ENCODE assay signal across 14 mouse cellular contexts in genomic region chr5:38062709-38063108, GRCm38 (mm10). TPM values are rescaled to one million over a fixed set of nuclear protein-coding genes. Genes with fewer than 3 reads are reported as not detected.
DNase-seq lines count a peak whose midpoint lies in the region; ATAC-seq and TF ChIP-seq lines count a peak whose summit lies in the region.
"Had no signal": no experiment of that assay in that cellular context is flagged by ENCODE, and none has a peak within 500 bp of the region (broad histone marks: within the 10 kb centered on the region; RNA-seq: fewer than 3 reads in every experiment).

No protein-coding gene starts in this region.

- 24% methylated on average over 5 of the region's 5 CpGs for WGBS in lung, postnatal 0 days

- no peak overlapping the region for H3K27ac ChIP-seq in lung, postnatal 0 days (ENCODE audit: low read length)
- H3K27ac ChIP-seq: midbrain, embryonic 10.5 days; stomach, embryonic 15.5 days had no signal

- 0 out of 2 replicates have a peak, but pooled peaks have one; percentile 29 for ATAC-seq in frontal cortex, adult (ENCODE audit: low TSS enrichment)
- no peak for ATAC-seq in lung, postnatal 0 days

- TF ChIP-seq CTCF in lung, postnatal 0 days (IDR thresholded peaks at IDR 0.05): peak; percentile 55

- no peaks in the 10 kb centered on the region for H3K27me3 ChIP-seq in lung, postnatal 0 days (replicated peaks; ENCODE audit: insufficient read depth, low read length)
- H3K27me3 ChIP-seq: stomach, embryonic 15.5 days had no signal

- no peaks in the 10 kb centered on the region for H3K4me1 ChIP-seq in lung, postnatal 0 days (ENCODE audit: insufficient read depth, low read depth, low read length)
- H3K4me1 ChIP-seq: stomach, embryonic 15.5 days had no signal

- no peaks in the 10 kb centered on the region for H3K36me3 ChIP-seq in lung, postnatal 0 days (ENCODE audit: insufficient read depth, low read length)
- H3K36me3 ChIP-seq: midbrain, embryonic 10.5 days; stomach, embryonic 15.5 days had no signal

- no peak overlapping the region for H3K4me2 ChIP-seq in lung, postnatal 0 days (replicated peaks; ENCODE audit: low read depth, low read length)
- H3K4me2 ChIP-seq: stomach, embryonic 15.5 days had no signal

- H3K4me3 ChIP-seq in lung, postnatal 0 days (ENCODE audit: low read depth, low read length): no peak overlapping the region
- H3K4me3 ChIP-seq: midbrain, embryonic 10.5 days; stomach, embryonic 15.5 days had no signal

- DNase-seq in frontal cortex, adult 2 months (ENCODE audit: extremely low spot score in 1 of 2, low spot score in 1 of 2): no peak
- DNase-seq in lung, postnatal 0 days (ENCODE audit: low spot score): peak; percentile 22
- no peak for DNase-seq in lung, adult 18-20 months
- DNase-seq in brain, adult 2 months (ENCODE audit: low read depth, low spot score): peak; percentile 44
- DNase-seq in retina, postnatal 1 day: peak; percentile 67
- no peak for DNase-seq in frontal cortex, postnatal 36 days (ENCODE audit: low spot score in 2 of 2)
- no peak for DNase-seq in frontal cortex, postnatal 10 days (ENCODE audit: low spot score in 2 of 2)
- DNase-seq: gastrocnemius, postnatal 14 days; heart, postnatal 14 days; kidney, postnatal 36 days; liver had no signal

- no peaks in the 10 kb centered on the region for H3K9me3 ChIP-seq in lung, postnatal 0 days (ENCODE audit: low read length)
- H3K9me3 ChIP-seq: midbrain, embryonic 10.5 days; stomach, embryonic 15.5 days had no signal

- no peak overlapping the region for H3K9ac ChIP-seq in lung, postnatal 0 days (replicated peaks; ENCODE audit: low read depth)
- H3K9ac ChIP-seq: stomach, embryonic 15.5 days had no signal

- no peak for TF ChIP-seq EP300 in lung, postnatal 0 days (IDR thresholded peaks at IDR 0.05)

RNA-seq across cellular contexts. Expression of gene Stx18, which starts 24.2 kb away (rescaled TPM):
- 43.9 and 48.9 TPM in 2 replicates for polyA plus RNA-seq in frontal cortex, adult 2 months (2012; rRNA removed)
- 27.9 and 29.1 TPM in 2 replicates for polyA plus RNA-seq in lung, postnatal 0 days (2015; fragmentation: Nextera tagmentation; extraction: Ambion mirVana)

Comparison
In these comparisons a context has a peak if more than half of its experiments do, and no peak if none do; other contexts are left out.
1. DNase-seq: peak in lung, postnatal 0 days (single experiment), brain, adult 2 months (single experiment) and retina, postnatal 1 day (single experiment); none in frontal cortex, adult 2 months (0 of 2), lung, adult 18-20 months (0 of 2), frontal cortex, postnatal 36 days (0 of 2) and frontal cortex, postnatal 10 days (0 of 2).